Mouse (Mus musculus) intestine, embryonic 14.5 days (tissue): ENCODE data around the gene Macrod2. TPM values are rescaled to one million over a fixed set of nuclear protein-coding genes. Genes with fewer than 3 reads are reported as not detected.

Experiments used
- ATAC-seq: fragments of 200-750 bp; cut with Nextera tagmentation; replicated peaks from 2 replicates; pipeline ENCODE4 v1.8.0; 2017; ENCODE audit warnings: low read depth, moderate number of reproducible peaks, moderate TSS enrichment, moderate library complexity; ENCODE audit not compliant: low FRiP score, low TSS enrichment
- DNase-seq: peaks from one replicate; pipeline ENCODE4 v3.0.0-alpha.2; 2018; ENCODE audit warnings: low spot score
- H3K27ac ChIP-seq: fragments of 300-500 bp; sonication (generic); 2 replicates; pipeline ENCODE4 v1.5.1; 2014; ENCODE audit warnings: low read depth, mild to moderate bottlenecking, control low read depth
- H3K27me3 ChIP-seq: fragments of 300-500 bp; sonication (generic); replicated peaks from 2 replicates; pipeline ENCODE4 v1.6.1; 2014; ENCODE audit warnings: low read length, control low read depth; ENCODE audit not compliant: control insufficient read depth, insufficient read depth
- H3K36me3 ChIP-seq: fragments of 300-500 bp; sonication (generic); 2 replicates; pipeline ENCODE4 v1.6.1; 2014; ENCODE audit warnings: low read length, control low read depth; ENCODE audit not compliant: control insufficient read depth, insufficient read depth
- H3K4me1 ChIP-seq: fragments of 300-500 bp; sonication (generic); replicated peaks from 2 replicates; pipeline ENCODE4 v1.6.1; 2014; ENCODE audit warnings: low read length, control low read depth, mixed read lengths; ENCODE audit not compliant: control insufficient read depth, insufficient read depth
- H3K4me2 ChIP-seq: fragments of 300-500 bp; sonication (generic); 2 replicates; pipeline ENCODE4 v1.6.1; 2014; ENCODE audit warnings: low read length
- H3K4me3 ChIP-seq: fragments of 300-500 bp; sonication (generic); 2 replicates; pipeline ENCODE4 v1.5.1; 2014; ENCODE audit warnings: low read depth, low read length, control low read depth, mixed read lengths
- H3K9ac ChIP-seq: fragments of 300-500 bp; sonication (generic); 2 replicates; pipeline ENCODE4 v1.6.1; 2014; ENCODE audit warnings: mild to moderate bottlenecking, low read length
- H3K9me3 ChIP-seq: fragments of 300-500 bp; sonication (generic); 2 replicates; pipeline ENCODE4 v1.6.1; 2016; ENCODE audit warnings: low read length, control low read depth; ENCODE audit not compliant: control insufficient read depth
- WGBS: fragments of 180-500 bp; shearing (Covaris S2); extraction: QIAGEN DNeasy Blood & Tissue Kit; methylation state at CpG from one replicate; pipeline ENCODE4 v1.1.7; 2014; 5-methylcytosine and 5-hydroxymethylcytosine counted together
- polyA plus RNA-seq: library from polyadenylated mRNA; unstranded; fragments of >200 nt; fragmentation: Nextera tagmentation; extraction: Ambion mirVana; gene quantifications from 2 replicates; pipeline ENCODE4 v1.2.1, GENCODE M21; 2014

The Macrod2 gene
- polyA plus RNA-seq, 1 experiment from 2014 or later, result 30.6 TPM

GRCm38 (mm10) chr2:142030756-142031646 is 1635.9 kb downstream of the Macrod2 start:
- Histone ChIP-seq H3K4me3 (no peak overlapping the region), H3K9me3 (no peaks in the 10 kb centered on the region), H3K27me3 (no peaks in the 10 kb centered on the region), H3K36me3 (no peaks in the 10 kb centered on the region), H3K4me1 (no peaks in the 10 kb centered on the region), H3K27ac (no peak overlapping the region), H3K9ac (no peak overlapping the region), H3K4me2 (no peak overlapping the region)
- DNase-seq, result no peak
- 63% methylated on average over 10 of the region's 10 CpGs for WGBS
- ATAC-seq, result no peak

GRCm38 (mm10) chr2:142055576-142055975 is 1660.5 kb downstream of the Macrod2 start:
- no peaks in the 10 kb centered on the region for H3K36me3 ChIP-seq

DNA sequence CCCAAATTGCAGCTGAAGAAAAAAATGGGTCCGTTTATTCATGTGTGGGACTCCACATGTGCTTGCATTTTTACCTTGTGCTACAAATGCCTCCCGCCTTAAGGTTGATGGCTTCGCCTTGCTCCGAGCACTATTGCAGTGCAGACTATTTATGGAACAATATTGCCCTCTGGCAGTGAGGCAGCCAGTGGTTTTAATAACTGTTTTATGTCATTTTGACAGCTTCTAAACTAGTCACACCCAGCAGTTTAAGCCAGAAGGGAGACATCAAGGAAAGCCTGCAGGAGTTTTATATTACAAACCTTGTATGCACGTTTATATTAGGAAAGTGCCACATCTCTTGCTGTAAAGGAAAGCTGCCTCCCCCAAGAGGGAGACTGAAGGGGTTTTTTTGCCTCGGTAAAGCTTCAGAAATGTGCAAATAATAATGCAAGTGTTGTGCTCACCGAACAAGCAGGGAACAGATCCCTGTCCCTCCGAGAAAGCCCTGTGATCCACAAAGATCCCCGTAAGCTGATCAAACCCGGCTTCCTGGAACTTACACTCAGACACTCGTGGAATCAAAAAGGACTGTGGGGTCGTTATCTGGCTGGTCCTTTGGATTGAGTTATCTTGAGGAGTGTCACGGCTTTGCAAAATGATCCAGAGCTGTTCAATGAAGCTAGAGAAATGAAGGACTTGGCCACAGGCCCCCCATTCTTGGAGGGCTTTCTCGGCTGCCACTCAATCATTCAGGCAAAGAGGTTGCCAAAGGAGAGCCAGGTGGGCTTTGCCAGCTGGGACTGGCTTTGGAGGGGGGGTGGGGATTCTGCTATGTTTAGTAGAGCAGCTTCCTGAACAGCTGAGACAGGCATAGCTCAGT is 1663.0 kb downstream of the Macrod2 start:
- no peaks in the 10 kb centered on the region for H3K27me3 ChIP-seq
- DNase-seq, result peak; percentile 58
- H3K4me1 ChIP-seq, result peaks cover 4% of the 10 kb centered on the region; the same call in 1 of the 2 replicates
- H3K9ac ChIP-seq, result no peak overlapping the region
- peak overlapping the region; percentile 30; the same call in 1 of the 2 replicates for H3K27ac ChIP-seq
- no peaks in the 10 kb centered on the region for H3K36me3 ChIP-seq
- H3K4me3 ChIP-seq, result no peak overlapping the region
- H3K4me2 ChIP-seq, result peak overlapping the region; percentile 40
- no peaks in the 10 kb centered on the region for H3K9me3 ChIP-seq
- peak; percentile 60; the same call in 1 of the 2 replicates for ATAC-seq
- WGBS, result 21% methylated on average over 14 of the region's 14 CpGs

More at GRCm38 (mm10) chr2:142055576-142055975, 1660.5 kb downstream of the Macrod2 start:
- no peak overlapping the region for H3K4me3 ChIP-seq
- H3K27ac ChIP-seq, result no peak overlapping the region
- no peak overlapping the region for H3K9ac ChIP-seq
- ATAC-seq (no peak), DNase-seq (no peak)
- H3K4me1 ChIP-seq, result peaks cover 4% of the 10 kb centered on the region; the same call in 1 of the 2 replicates
- no peaks in the 10 kb centered on the region for H3K27me3 ChIP-seq
- 93% methylated on average over 6 of the region's 6 CpGs for WGBS
- H3K4me2 ChIP-seq, result no peak overlapping the region
- no peaks in the 10 kb centered on the region for H3K9me3 ChIP-seq

GRCm38 (mm10) chr2:142058751-142059090 is 1663.6 kb downstream of the Macrod2 start:
- Histone ChIP-seq H3K27me3 (no peaks in the 10 kb centered on the region), H3K36me3 (no peaks in the 10 kb centered on the region), H3K4me1 (peaks cover 4% of the 10 kb centered on the region; the same call in 1 of the 2 replicates), H3K4me2 (peak overlapping the region; percentile 40), H3K4me3 (no peak overlapping the region), H3K9ac (no peak overlapping the region), H3K9me3 (no peaks in the 10 kb centered on the region), H3K27ac (peak overlapping the region; percentile 30; the same call in 1 of the 2 replicates)
- 35% methylated on average over 2 of the region's 2 CpGs for WGBS
- DNase-seq, result no peak
- no peak for ATAC-seq

GRCm38 (mm10) chr2:142108947-142109346 is 1713.8 kb downstream of the Macrod2 start:
- Histone ChIP-seq H3K4me1 (no peaks in the 10 kb centered on the region), H3K27me3 (no peaks in the 10 kb centered on the region), H3K9ac (no peak overlapping the region), H3K36me3 (no peaks in the 10 kb centered on the region), H3K9me3 (no peaks in the 10 kb centered on the region), H3K4me2 (no peak overlapping the region), H3K4me3 (no peak overlapping the region), H3K27ac (no peak overlapping the region)
- ATAC-seq (no peak), DNase-seq (no peak)
- WGBS, result 87% methylated on average over 3 of the region's 3 CpGs

- ATAC-seq (no peak), DNase-seq (no peak)
- H3K9me3 ChIP-seq, result no peaks in the 10 kb centered on the region
- WGBS, result 84% methylated on average over 1 of the region's 1 CpGs
- no peaks in the 10 kb centered on the region for H3K27me3 ChIP-seq
- H3K4me1 ChIP-seq, result no peaks in the 10 kb centered on the region
- H3K4me2 ChIP-seq, result no peak overlapping the region
- no peak overlapping the region for H3K4me3 ChIP-seq
- no peak overlapping the region for H3K27ac ChIP-seq
- no peak overlapping the region for H3K9ac ChIP-seq
- H3K36me3 ChIP-seq, result no peaks in the 10 kb centered on the region
These were observed 1721.5 kb downstream of the Macrod2 start for GRCm38 (mm10) chr2:142116623-142117022.

DNA sequence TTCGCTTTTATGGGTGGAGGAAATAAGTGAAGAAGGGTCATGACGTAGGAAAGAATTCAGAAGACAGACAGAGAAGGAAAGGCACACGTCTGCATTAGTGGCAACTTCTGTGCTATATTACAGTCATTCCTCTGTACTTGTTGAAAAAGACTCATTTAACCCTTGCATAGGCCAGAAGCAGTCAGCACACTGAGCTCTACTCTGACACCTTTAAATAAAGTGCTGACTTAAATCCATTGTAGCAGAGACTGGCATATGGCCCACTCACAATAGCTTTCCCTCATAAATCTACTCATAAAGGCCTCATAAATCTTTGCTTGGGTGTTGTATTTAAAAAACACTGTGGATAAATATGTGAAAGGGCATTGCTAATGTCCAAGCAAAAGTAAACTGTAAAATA is 1733.0 kb downstream of the Macrod2 start:
- no peak overlapping the region for H3K9ac ChIP-seq
- no peak overlapping the region for H3K4me2 ChIP-seq
- no peaks in the 10 kb centered on the region for H3K27me3 ChIP-seq
- no peaks in the 10 kb centered on the region for H3K9me3 ChIP-seq
- ATAC-seq, result no peak
- H3K36me3 ChIP-seq, result no peaks in the 10 kb centered on the region
- no peak for DNase-seq
- H3K27ac ChIP-seq, result no peak overlapping the region
- H3K4me3 ChIP-seq, result no peak overlapping the region
- H3K4me1 ChIP-seq, result no peaks in the 10 kb centered on the region
- 48% methylated on average over 3 of the region's 3 CpGs for WGBS

- Histone ChIP-seq H3K4me1 (no peaks in the 10 kb centered on the region), H3K27me3 (no peaks in the 10 kb centered on the region), H3K9ac (no peak overlapping the region), H3K4me2 (no peak overlapping the region), H3K36me3 (no peaks in the 10 kb centered on the region), H3K4me3 (no peak overlapping the region), H3K9me3 (no peaks in the 10 kb centered on the region), H3K27ac (no peak overlapping the region)
- WGBS, result 87% methylated on average over 4 of the region's 4 CpGs
- ATAC-seq (no peak), DNase-seq (no peak)
These were observed 1734.1 kb downstream of the Macrod2 start for GRCm38 (mm10) chr2:142129166-142129565.
